In the genomic region with DNA sequence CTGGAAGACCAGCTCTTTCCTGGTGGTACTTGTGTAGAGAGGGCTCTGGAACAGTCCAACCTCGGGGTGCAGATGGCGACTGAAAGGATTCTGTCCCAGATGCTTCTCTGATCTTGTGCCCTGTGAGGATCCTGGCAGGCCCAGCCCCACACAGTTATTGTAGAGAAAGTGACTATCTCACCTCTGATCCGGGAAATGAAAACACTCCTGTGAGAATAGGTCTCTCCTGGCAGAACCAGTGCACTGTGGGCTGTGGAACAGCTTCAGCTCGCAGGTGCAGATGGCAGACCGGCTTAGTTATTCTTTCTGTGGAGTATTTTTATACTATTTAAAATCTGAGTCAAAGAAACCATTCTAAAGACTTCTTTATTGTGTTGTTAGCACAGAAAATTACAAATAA, we compare ENCODE assay signal across 22 mouse cellular contexts.
A peak's percentile ranks its signal among the peaks of the same experiment; 100 is the strongest.
DNase-seq lines count a peak whose midpoint lies in the region; ATAC-seq and TF ChIP-seq lines count a peak whose summit lies in the region.
"Had no signal": no experiment of that assay in that cellular context is flagged by ENCODE, and none has a peak within 500 bp of the region (broad histone marks: within the 10 kb centered on the region; RNA-seq: fewer than 3 reads in every experiment).

No protein-coding gene starts in this region.

- H3K27me3 ChIP-seq in forebrain, embryonic 15.5 days: no peaks in the 10 kb centered on the region
- H3K27me3 ChIP-seq in thymus, adult 2 months (ENCODE audit: control insufficient read depth, insufficient read depth, low read length): no peaks in the 10 kb centered on the region
- H3K27me3 ChIP-seq: CH12.LX; embryonic facial prominence, embryonic 13.5 days; forebrain, embryonic 12.5 days; heart, embryonic 13.5 days; hindbrain, embryonic 12.5 days had no signal

- no peaks in the 10 kb centered on the region for H3K4me1 ChIP-seq in forebrain, embryonic 15.5 days
- H3K4me1 ChIP-seq in thymus, adult 2 months (replicated peaks; ENCODE audit: control insufficient read depth, insufficient read depth, low read length): no peaks in the 10 kb centered on the region
- H3K4me1 ChIP-seq: embryonic facial prominence, embryonic 13.5 days; forebrain, embryonic 12.5 days; heart, embryonic 13.5 days; hindbrain, embryonic 12.5 days had no signal

- TF ChIP-seq CTCF in thymus, adult 2 months (IDR thresholded peaks at IDR 0.05; ENCODE audit: borderline replicate concordance, control insufficient read depth, extremely low read depth, insufficient read depth, low read length, poor library complexity): no peak

- H3K9ac ChIP-seq in forebrain, embryonic 15.5 days (replicated peaks): no peak overlapping the region
- H3K9ac ChIP-seq: embryonic facial prominence, embryonic 13.5 days; forebrain, embryonic 12.5 days; forebrain, postnatal 0 days; heart, embryonic 13.5 days; hindbrain, embryonic 12.5 days had no signal

- H3K4me3 ChIP-seq in forebrain, embryonic 15.5 days: no peak overlapping the region
- H3K4me3 ChIP-seq in thymus, adult 2 months (ENCODE audit: control insufficient read depth, insufficient read depth, low read length): no peak overlapping the region
- H3K4me3 ChIP-seq: embryonic facial prominence, embryonic 13.5 days; forebrain, embryonic 12.5 days; heart, embryonic 13.5 days; hindbrain, embryonic 12.5 days had no signal

- WGBS in forebrain, embryonic 15.5 days: 74% methylated on average over 5 of the region's 5 CpGs
- WGBS in thymus, adult 2 months: 94% methylated on average over 5 of the region's 5 CpGs

- DNase-seq in layer of hippocampus, adult 11-12 months (ENCODE audit: low spot score): peak; percentile 7
- no peak for DNase-seq in layer of hippocampus, postnatal 25 days (ENCODE audit: extremely low spot score in 1 of 2, low spot score in 1 of 2)
- peak; percentile 49 for DNase-seq in brain, adult 2 months (ENCODE audit: low read depth, low spot score)
- DNase-seq in cerebellum, adult 11-12 months: peak; percentile 5
- peak; percentile 4 for DNase-seq in cerebellum, adult 9-11 months
- DNase-seq in urinary bladder, postnatal 36 days (ENCODE audit: low spot score in 2 of 2): no peak
- DNase-seq in thymus, adult 2 months: no peak
- DNase-seq: adrenal gland, adult 2 months; adrenal gland, postnatal 25 days; forebrain, postnatal 0 days; gastrocnemius, postnatal 36 days; heart, adult 11 months; heart, postnatal 4 days had no signal

- H3K27ac ChIP-seq in forebrain, embryonic 15.5 days (replicated peaks): no peak overlapping the region
- no peak overlapping the region for H3K27ac ChIP-seq in thymus, adult 2 months (ENCODE audit: control insufficient read depth, insufficient read depth, low read length)
- H3K27ac ChIP-seq: embryonic facial prominence, embryonic 13.5 days; forebrain, embryonic 12.5 days; heart, embryonic 13.5 days; hindbrain, embryonic 12.5 days had no signal

- H3K36me3 ChIP-seq in forebrain, embryonic 15.5 days: no peaks in the 10 kb centered on the region
- H3K36me3 ChIP-seq in thymus, adult 2 months (ENCODE audit: control insufficient read depth, insufficient read depth, low read length): no peaks in the 10 kb centered on the region
- H3K36me3 ChIP-seq: embryonic facial prominence, embryonic 13.5 days; forebrain, embryonic 12.5 days; heart, embryonic 13.5 days; hindbrain, embryonic 12.5 days had no signal

- no peak for TF ChIP-seq POLR2A in thymus, adult 2 months (IDR thresholded peaks at IDR 0.05; ENCODE audit: control insufficient read depth, extremely low read depth, insufficient read depth, low read length, poor library complexity)

- ATAC-seq in forebrain, embryonic 15.5 days (replicated peaks): no peak
- ATAC-seq: forebrain, postnatal 0 days; hindbrain, embryonic 16.5 days; inflammation-experienced regulatory T-cells, adult 6 months; intestine, postnatal 0 days had no signal

- H3K9me3 ChIP-seq in forebrain, embryonic 15.5 days: no peaks in the 10 kb centered on the region
- H3K9me3 ChIP-seq: embryonic facial prominence, embryonic 13.5 days; forebrain, embryonic 12.5 days; heart, embryonic 13.5 days; hindbrain, embryonic 12.5 days had no signal

- no peak overlapping the region for H3K4me2 ChIP-seq in forebrain, embryonic 15.5 days (replicated peaks)
- H3K4me2 ChIP-seq: embryonic facial prominence, embryonic 13.5 days; forebrain, embryonic 12.5 days; heart, embryonic 13.5 days; hindbrain, embryonic 12.5 days had no signal

Comparison
In these comparisons a context has a peak if more than half of its experiments do, and no peak if none do; other contexts are left out.
1. DNase-seq: peak in layer of hippocampus, adult 11-12 months (single experiment), brain, adult 2 months (single experiment), cerebellum, adult 11-12 months (single experiment) and cerebellum, adult 9-11 months (single experiment); none in layer of hippocampus, postnatal 25 days (0 of 2), urinary bladder, postnatal 36 days (0 of 2) and thymus, adult 2 months (single experiment).